In the genomic region with DNA sequence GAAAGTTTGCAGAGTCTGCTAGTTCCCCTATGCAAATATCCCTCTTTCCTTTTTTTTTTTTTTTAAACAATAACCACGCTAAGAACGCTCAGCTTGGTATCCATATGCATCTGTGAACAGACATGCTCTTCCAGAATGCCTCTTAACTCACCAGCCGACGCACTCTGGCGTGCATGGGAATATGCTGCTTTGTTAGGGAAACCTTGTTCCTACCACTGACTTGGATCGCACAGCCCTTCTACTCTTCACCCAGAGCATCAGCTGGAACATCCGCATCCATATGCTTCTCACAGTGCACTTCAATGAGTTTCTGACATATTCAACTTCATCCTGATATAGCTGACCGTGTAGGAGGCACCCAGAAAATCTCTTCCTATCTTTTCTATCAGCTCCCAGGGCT, we compare ENCODE assay signal across 19 mouse cellular contexts.
DNase-seq lines count a peak whose midpoint lies in the region; ATAC-seq and TF ChIP-seq lines count a peak whose summit lies in the region.
"Had no signal": no experiment of that assay in that cellular context is flagged by ENCODE, and none has a peak within 500 bp of the region (broad histone marks: within the 10 kb centered on the region; RNA-seq: fewer than 3 reads in every experiment).

No protein-coding gene starts in this region.

- H3K9me3 ChIP-seq in forebrain, postnatal 0 days (ENCODE audit: low read length) = no peaks in the 10 kb centered on the region
- no peaks in the 10 kb centered on the region for H3K9me3 ChIP-seq in forebrain, embryonic 14.5 days (replicated peaks; ENCODE audit: control insufficient read depth, low read length)
- H3K9me3 ChIP-seq: forebrain, embryonic 13.5 days; midbrain, embryonic 12.5 days had no signal

- WGBS in forebrain, postnatal 0 days = 71% methylated on average over 8 of the region's 8 CpGs
- 93% methylated on average over 8 of the region's 8 CpGs for WGBS in forebrain, embryonic 14.5 days
- WGBS in lung, adult 2 months = 87% methylated on average over 8 of the region's 8 CpGs

- no peak overlapping the region for H3K4me2 ChIP-seq in forebrain, postnatal 0 days (ENCODE audit: low read depth)
- H3K4me2 ChIP-seq in forebrain, embryonic 14.5 days (ENCODE audit: low read length) = no peak overlapping the region
- H3K4me2 ChIP-seq: forebrain, embryonic 13.5 days; heart, embryonic 11.5 days; midbrain, embryonic 12.5 days had no signal

- intact Hi-C loops in left cerebral cortex, postnatal 4 days (cut with DNase I) = no loop called here

- no peak overlapping the region for H3K9ac ChIP-seq in forebrain, postnatal 0 days
- no peak overlapping the region for H3K9ac ChIP-seq in forebrain, embryonic 14.5 days (ENCODE audit: low read length)
- H3K9ac ChIP-seq: forebrain, embryonic 13.5 days; midbrain, embryonic 12.5 days had no signal

- peak; percentile 53; the same call in 1 of the 2 replicates for ATAC-seq in forebrain, postnatal 0 days
- no peak for ATAC-seq in forebrain, embryonic 14.5 days
- no peak for ATAC-seq in megakaryocyte-erythroid progenitor cell, adult 5-6 weeks (replicated peaks; ENCODE audit: low FRiP score, low TSS enrichment, poor library complexity, severe bottlenecking)
- ATAC-seq: forebrain, embryonic 13.5 days; intestine, postnatal 0 days had no signal

- H3K36me3 ChIP-seq in forebrain, postnatal 0 days (ENCODE audit: insufficient read depth) = no peaks in the 10 kb centered on the region
- H3K36me3 ChIP-seq in forebrain, embryonic 14.5 days (ENCODE audit: control insufficient read depth, insufficient read depth, low read length) = peaks cover 12% of the 10 kb centered on the region; the same call in 1 of the 2 replicates

- H3K4me3 ChIP-seq in forebrain, postnatal 0 days (ENCODE audit: low read depth, low read length) = no peak overlapping the region
- no peak overlapping the region for H3K4me3 ChIP-seq in forebrain, embryonic 14.5 days (ENCODE audit: low read depth, low read length)
- H3K4me3 ChIP-seq in lung, adult 2 months (replicated peaks; ENCODE audit: extremely low read depth, low read depth, low read length) = no peak overlapping the region
- H3K4me3 ChIP-seq: forebrain, embryonic 13.5 days; midbrain, embryonic 12.5 days had no signal

- DNase-seq in forebrain, postnatal 0 days = peak; percentile 35
- DNase-seq in forebrain, embryonic 14.5 days (ENCODE audit: low spot score) = no peak
- peak; percentile 37 for DNase-seq in left cerebral cortex, adult 11 months (ENCODE audit: low spot score)
- DNase-seq in left cerebral cortex, postnatal 4 days = no peak
- peak; percentile 28 to 63 for DNase-seq in left cerebral cortex, adult 9 months (ENCODE audit: low spot score in 2 of 2)
- DNase-seq in right cerebral cortex, postnatal 25 days = peak; percentile 41
- no peak for DNase-seq in lung, adult 2 months
- DNase-seq: adrenal gland, postnatal 14 days; cerebellum, adult 8-10 months; cerebellum, postnatal 36 days; kidney, postnatal 25 days; lung, postnatal 10 days; thymus, adult 2 months; thymus, postnatal 4 days had no signal

- H3K27ac ChIP-seq in forebrain, postnatal 0 days (ENCODE audit: low read depth, low read length) = no peak overlapping the region
- no peak overlapping the region for H3K27ac ChIP-seq in forebrain, embryonic 14.5 days (ENCODE audit: low read depth, low read length)
- H3K27ac ChIP-seq: forebrain, embryonic 13.5 days; midbrain, embryonic 12.5 days had no signal

- no peaks in the 10 kb centered on the region for H3K27me3 ChIP-seq in forebrain, postnatal 0 days (ENCODE audit: insufficient read depth, low read length)
- H3K27me3 ChIP-seq in forebrain, embryonic 14.5 days (replicated peaks; ENCODE audit: control insufficient read depth, insufficient read depth, low read length) = no peaks in the 10 kb centered on the region
- H3K27me3 ChIP-seq: forebrain, embryonic 13.5 days; midbrain, embryonic 12.5 days had no signal

- TF ChIP-seq CTCF in forebrain, postnatal 0 days (IDR thresholded peaks at IDR 0.05; ENCODE audit: low read depth) = no peak
- no peak for TF ChIP-seq CTCF in lung, adult 2 months (IDR thresholded peaks at IDR 0.05; ENCODE audit: insufficient read depth, low read length)

- no peaks in the 10 kb centered on the region for H3K4me1 ChIP-seq in forebrain, postnatal 0 days (ENCODE audit: insufficient read depth)
- H3K4me1 ChIP-seq in forebrain, embryonic 14.5 days (ENCODE audit: control insufficient read depth, insufficient read depth, low read length) = no peaks in the 10 kb centered on the region
- no peaks in the 10 kb centered on the region for H3K4me1 ChIP-seq in lung, adult 2 months (ENCODE audit: control insufficient read depth, insufficient read depth, low read length)
- H3K4me1 ChIP-seq: forebrain, embryonic 13.5 days; midbrain, embryonic 12.5 days had no signal

- TF ChIP-seq POLR2A in lung, adult 2 months (IDR thresholded peaks at IDR 0.05; ENCODE audit: borderline replicate concordance, extremely low read depth, low read depth, low read length) = no peak

Comparison
In these comparisons a context has a peak if more than half of its experiments do, and no peak if none do; other contexts are left out.
1. DNase-seq: peak in forebrain, postnatal 0 days (single experiment), left cerebral cortex, adult 11 months (single experiment), left cerebral cortex, adult 9 months (2 of 2) and right cerebral cortex, postnatal 25 days (single experiment); none in forebrain, embryonic 14.5 days (single experiment), left cerebral cortex, postnatal 4 days (single experiment) and lung, adult 2 months (single experiment).